Mouse (Mus musculus) layer of hippocampus, adult 18-20 months (tissue): Measurements from ENCODE around the gene Heyl. TPM values are rescaled to one million over a fixed set of nuclear protein-coding genes. Genes with fewer than 3 reads are reported as not detected.
"Not testable (repeated sequence)": the region's sequence is repeated elsewhere in the genome, so short reads cannot be mapped to it uniquely, and the experiment has no call there.

Experiments used
- DNase-seq, 2 experiments: peaks; one replicate each; pipeline ENCODE4 v3.0.0; 2022; ENCODE audit warnings: low spot score in 2 of 2
- total RNA-seq, 2 experiments: library from RNA; stranded (reverse); gene quantifications; 2 replicates each; pipeline ENCODE4 v1.2.3; 2021

Gene Heyl
- total RNA-seq, 2 experiments from 2014 or later = 1.7 to 2.7 TPM

DNA sequence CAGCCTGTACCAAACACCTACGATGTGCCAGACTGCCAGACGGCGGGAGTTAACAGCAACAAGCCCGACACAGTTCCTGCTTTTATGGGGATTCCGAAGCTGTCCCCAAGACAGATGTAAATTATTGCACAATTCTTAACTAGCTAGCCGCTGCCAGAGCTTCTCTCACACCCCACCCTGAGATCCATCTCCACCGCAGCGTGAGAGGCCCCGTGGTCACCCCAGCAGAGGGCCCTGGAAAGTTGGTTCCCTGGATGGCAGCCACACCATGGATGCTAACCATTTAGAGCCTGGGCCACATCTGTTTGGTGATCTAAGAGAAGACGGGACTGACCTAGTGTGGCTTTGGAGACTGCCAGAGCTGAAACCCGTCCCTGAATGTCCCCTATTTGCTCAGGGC is 4.2 kb upstream of the Heyl start:
- no peak for DNase-seq

DNA sequence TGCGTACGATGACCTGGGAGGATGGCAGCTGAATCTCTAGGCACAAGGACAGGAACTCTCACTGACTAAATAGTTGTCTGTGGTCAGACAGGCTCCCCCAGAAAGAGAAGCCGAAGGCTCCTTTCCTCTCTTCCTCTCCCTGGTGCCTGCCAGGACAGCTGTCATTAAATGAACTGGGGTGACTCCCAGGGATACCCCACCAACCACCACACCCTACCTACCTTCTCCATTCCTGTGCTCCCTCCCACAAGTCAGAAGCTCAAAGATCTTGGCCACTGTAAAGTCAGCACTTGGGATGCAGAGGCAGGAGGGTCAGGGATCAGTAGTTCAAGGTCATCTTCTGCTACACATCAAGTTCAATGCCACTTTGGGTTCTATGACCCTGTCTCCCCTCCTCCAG is 515 bp upstream of the Heyl start:
- DNase-seq = no peak

DNA sequence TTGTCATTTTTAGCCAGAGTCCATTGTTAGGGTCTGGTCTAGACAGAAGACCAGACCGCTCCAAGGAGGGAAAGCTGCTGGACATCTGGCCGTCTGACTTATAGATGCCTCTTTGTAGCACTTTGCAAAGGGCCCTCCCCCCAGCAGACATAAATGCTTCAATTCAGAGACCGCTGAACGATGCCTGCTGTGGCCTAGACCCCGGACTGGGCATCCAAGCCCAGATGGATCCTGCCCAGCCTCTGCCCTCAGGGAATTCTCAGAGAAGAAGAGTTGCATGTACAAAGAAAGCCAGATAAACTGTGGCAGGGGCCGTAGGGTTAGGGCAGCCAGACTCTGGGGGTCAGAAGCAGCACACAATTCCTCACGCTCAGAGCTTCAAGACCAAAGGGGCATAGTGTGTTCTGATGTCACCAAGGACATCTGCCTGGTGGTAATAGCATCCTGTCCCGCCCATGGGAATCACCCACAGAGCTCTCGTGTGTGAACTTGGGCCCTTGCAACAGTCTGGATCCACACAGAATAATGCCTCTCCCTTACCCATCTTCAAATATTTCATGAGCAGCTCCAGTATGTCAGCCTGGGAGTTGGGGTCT is 2.6 kb downstream of the Heyl start:
- no peak for DNase-seq

DNA sequence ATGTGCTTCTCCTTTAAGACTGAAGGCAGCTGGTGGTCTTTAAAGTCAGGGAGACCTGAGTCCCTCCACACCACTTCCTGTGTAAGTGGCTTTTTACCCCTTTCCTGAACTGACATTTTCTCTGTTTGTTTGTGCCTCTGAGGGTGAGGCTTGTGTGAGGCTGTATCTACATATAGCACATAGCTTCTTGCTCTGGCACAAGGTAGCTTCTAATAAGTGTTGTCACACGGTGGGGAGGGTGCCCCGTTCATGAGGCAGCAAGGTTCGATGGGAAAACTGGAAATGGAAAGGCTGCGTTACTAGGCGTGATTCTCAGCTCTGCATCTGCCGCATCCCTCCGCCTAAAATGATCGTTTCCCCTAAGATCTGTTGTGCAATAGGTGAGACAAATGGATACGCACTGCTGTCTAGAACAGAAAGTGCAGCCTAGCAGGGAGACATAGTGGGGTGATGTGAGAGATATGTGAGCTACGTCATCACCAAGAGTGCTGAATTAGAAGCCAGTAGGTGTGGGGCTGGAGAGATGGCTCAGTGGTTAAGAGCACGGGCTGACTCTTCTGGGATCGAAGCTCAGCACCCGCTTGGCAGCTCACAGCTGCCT is 3.2 kb downstream of the Heyl start:
- no peak for DNase-seq

DNA sequence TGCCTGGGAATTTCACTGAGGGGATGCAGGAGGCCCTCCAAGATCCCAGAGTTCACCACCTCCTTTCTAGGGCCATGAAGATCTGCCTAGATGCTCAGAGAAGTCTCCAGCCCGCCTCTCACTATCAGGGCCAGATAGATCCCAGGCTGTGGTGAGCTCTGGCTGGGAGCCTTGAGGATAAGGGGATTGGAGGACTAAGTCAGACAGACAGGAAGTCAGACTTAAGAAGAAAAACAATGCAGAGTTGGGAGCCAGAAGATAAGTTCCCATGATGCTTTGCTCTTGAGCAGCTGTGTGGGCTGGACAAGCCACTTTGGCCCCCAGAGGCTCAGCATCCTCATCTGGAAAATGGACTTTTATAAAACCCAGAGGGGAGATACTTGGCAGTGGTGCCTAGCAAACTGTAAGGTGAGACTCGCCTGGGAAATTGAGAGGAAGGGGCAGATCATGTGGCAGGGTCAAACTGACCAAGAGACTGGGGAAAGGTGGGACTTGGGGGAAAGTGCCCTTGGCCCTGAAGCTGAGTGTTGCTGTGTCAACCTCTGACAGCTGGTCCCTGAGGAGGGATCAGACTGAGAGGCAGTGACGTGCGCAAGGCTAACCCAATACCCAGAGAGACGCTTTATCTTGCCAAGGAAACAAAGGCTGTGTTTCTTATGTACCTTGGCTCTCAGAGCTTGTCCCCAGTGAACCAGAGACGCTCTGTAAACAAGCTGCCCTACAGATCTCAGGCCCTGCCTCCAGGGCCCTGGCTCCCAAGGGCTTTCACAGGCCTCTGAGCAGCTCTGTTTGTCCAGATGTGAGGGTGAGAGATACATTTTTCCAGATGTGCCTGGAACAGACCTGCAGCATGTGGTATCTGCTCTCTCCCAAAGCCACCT is 4.3 kb downstream of the Heyl start:
- no peak for DNase-seq

DNA sequence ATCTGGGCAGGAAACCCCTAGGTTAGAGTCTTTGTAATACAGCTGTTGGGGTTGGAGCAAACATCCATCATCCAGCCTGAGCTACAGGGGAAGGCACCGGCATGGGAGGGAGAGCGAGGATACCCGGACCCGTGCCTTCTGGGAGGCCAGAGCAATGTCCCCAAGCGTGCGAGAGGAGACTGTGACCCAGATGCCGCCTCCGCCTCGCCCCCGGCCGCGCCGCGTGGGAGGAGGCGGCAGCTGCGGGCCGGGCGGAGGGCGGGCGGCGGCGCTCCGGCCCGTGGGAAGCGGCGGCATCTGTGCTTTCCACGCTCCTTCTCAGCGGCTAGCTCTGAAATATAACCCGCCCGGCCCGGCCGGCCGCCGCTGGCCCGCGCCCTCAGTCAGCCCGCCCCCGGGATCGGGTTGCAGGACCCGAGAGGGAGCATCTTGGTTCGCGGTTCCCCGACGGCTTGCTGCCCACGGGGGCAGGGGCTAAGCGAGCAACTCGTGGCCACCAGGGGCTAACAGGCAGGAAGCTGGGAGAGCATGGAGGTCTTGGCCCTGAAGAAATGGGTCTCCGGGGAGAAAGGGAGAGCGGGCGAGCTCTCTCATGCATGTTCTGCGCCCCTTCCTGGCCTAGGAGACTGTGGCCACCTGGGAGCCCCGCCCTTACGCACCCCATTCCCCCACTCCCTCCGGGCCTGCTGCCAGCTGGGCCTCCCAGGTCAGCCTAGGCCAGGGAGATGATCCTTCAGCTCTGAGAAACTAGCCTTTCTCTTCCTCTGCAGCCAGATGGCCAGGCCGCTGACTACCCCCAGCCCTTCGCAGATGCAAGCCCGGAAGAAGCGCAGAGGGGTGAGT is 6.2 kb downstream of the Heyl start:
- no peak for DNase-seq

DNA sequence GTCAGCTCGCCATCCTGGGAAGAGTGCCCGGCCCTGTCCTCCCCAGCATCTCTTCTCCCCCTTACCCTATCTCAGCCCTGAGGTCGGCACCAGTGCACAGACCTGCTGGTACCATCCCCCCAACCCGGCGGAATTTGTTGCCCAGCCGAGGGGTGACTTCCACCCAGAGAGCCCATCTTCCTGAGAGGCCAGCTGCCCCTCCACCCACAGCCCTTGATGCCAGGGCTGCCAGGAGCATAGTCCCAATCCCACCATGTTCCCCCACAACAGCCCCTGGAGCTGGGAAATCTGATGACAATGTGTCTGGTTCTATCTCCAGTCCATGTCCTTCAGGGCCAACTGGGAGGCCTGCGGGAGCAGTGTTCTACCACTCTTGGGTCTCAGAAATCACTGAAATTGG is 12.9 kb downstream of the Heyl start:
- DNase-seq = no peak

DNA sequence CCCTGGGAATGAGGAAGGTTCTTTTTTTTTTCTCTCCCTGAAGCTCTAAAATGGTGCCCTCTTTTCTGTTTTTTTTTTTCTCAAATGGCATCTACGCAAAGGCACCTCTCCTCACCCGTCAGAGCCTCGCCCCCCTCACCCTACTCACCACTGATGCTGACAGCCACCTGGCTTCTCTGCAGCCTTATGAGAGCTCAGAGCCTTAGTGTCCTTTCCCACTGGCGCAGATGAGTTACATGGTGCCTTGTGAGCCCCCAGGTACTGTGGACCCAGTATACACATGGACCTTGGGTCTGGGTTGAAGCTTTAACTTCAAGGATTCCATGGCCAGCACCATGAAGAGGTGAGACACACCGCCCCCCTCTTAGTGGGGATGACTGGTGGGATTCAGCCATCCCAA is 13.3 kb downstream of the Heyl start:
- DNase-seq = no peak

DNA sequence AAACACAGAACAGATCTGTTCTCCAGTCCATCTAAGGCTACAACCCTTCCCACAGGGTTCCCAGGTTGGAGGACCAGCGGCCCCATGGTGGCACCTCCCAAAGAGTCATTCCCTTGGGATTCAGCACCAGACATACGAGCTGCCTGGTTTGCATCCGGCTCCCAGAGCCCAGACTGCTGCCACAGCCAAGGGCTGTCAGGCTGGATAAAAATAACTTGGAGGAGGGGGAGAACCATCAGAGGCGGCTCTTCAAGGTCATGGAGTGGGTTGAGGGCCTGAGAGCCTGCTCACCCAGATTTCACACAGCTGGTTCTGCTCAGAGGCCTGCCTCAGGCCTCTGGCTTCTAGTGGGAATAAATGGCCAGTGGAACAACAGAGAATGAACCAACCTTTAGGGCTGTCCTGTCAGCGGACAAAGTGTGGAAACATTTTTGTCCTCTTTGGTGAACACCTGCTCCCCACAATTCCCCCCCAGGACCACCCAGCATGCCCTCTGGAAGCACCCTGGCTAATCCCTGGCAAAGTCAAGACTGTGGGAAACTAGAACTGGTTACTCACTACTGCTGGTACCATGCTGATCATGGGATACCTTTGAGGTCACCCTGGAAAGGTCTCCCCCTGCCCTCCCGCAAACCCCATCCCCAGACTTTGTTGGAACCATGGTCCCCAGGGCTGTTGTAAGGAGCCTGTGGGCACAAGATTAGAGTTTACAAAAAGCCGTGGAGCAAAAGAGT is 14.0 kb downstream of the Heyl start:
- DNase-seq = no peak

DNA sequence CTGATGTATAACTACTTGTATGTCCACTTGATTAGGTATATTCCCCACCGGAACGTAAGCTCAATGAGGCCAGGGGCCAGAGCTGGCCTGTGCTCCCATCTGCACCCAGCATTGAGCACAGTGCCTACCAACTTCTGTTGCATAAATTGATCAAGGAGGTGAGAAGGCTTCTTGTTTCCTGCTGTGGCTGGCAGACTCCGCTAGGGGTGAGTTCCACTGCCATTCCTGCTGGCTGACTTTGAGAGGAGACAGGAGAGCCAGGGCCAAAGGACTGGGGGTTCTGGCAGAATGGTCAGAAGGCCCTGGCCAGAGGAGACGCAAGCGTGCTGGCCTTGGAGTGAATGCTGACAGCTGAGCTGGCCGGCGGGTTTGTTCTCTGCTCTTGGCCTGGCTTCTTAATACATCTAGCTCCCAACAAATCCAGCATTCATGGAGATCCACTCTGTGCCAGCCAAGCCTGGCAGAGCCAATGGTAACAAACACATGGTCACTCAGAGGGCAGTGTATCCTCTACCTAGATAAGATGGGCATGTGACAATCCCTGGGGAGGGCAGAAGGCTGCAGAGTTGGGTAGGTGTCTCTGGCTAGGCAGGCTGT is 15.7 kb downstream of the Heyl start:
- DNase-seq = peak; percentile 48 to 83

DNA sequence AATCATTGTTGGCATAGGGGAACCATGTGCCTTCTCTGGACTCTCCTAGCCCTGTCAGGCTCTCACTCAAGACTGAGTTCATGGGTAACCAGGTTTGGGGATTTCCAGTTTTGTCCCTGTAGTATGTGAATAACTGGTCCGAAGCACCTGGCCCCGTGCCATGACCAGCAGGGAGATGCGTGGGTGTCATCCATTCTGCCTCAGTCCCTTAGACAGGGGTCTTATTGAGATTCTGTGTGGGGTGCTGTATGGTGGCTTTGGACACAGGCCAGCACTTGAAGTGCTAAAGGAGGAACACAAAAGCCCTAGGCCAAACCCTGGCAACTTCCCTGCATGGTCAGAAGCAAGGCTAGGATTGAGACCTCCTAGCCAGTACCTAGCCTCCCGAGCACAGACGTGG is 18.9 kb downstream of the Heyl start:
- no peak for DNase-seq

DNA sequence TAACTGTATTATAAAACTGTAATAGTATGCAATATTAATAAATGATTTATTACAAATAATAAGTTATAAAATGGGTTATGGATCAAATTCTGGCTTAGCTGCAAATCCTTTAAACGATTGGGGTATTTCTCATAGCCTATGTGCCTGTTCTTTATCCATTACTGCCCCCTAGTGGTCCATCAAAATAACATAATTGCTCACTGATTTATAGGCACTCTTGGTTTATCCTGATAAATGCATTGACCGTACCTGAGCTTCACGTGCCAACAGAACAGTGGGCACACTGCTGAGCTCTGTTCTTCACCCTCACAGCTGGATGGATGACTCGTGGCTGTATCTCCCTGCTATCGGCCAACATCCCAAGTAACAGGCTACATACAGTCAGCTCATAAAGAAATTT is 21.3 kb downstream of the Heyl start:
- DNase-seq = peak in 1 of 2 experiments; percentile 75

DNA sequence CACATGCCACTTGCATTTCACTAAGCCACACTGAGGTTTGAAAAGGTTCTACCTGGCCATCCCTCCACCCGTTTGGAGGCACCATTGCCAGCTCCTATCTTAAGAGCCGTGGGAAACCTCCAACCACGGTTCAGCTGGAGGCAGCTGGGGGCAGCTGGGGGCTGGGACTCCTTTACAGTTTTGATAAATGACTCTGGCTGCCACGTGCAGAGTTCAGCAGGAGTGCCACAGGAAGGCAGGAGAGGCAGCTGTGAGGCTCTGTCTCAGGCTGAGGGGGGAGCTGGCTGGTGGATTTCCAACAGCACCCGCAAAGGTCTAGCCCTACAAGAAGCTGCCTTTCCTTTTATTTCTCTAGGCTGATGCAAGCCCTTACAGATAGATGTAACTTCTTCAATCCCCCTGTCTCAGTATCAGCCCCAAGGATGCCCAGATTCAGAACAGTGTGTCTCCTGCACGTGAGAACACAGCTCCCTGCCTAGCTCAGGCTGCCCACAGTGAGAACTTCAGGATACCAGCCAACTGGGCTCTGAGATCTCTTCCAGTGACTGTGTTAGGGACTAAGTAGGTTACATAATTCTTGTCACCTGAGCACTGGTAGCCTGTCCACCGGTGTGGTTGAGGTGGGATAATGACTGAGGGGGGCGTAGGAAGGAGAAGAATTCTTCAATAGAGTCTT is 26.9 kb downstream of the Heyl start:
- no peak for DNase-seq

DNA sequence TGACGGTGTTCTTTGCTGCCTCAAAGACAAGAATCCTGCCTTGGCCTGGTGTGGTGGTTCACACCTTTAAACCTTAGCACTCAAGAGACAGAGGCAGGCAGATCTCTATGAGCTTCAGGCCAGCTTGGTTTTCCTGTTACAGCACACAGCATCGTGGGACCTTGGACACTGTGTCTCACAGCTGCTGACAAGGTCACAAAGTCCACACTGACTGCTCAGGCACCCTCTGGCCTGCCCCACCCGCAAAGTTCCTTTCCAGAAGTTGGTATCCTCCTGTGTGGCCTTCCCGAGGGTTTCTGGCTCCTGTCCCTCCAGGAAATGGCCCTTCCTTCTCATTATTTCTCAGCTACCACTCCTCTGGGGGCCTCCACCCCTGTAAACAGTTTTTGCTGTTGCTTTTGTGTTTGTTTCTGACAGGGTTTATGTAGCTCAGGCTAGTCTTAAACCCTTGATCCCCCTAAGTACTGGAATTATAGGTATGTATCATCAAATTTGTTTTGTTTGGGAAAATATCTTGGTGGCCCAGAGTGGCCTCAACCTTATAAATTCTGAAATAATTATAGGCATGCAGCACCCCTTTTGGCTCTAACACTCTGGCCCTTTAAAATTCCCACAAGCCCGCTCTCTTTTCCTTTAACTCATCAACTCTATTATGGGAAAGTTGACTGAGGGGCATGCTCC is 28.5 kb downstream of the Heyl start, which contains the start of gene Pabpc4:
Gene Pabpc4 (plus strand): TSS at position 631 of the 681 bp plus-strand sequence.
- no peak for DNase-seq

DNA sequence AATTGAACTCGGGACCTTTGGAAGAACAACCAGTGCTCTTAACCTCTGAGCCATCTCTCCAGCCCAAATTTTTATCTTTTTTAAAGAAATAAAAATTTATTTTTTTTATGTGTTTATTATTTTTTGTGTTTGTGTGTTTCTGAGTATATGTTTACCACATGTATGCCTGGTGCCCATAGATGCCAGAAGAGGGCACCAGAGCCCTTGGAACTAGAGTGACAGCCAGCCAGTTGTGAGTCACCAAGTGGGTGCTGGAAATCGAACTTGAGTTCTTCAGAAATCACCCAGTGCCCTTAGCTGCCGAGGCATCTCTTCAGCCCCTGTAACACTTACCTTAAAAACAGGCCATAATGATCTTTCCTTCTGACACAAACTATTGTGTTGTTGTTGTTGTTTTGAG is 37.7 kb downstream of the Heyl start:
- DNase-seq = no peak

DNA sequence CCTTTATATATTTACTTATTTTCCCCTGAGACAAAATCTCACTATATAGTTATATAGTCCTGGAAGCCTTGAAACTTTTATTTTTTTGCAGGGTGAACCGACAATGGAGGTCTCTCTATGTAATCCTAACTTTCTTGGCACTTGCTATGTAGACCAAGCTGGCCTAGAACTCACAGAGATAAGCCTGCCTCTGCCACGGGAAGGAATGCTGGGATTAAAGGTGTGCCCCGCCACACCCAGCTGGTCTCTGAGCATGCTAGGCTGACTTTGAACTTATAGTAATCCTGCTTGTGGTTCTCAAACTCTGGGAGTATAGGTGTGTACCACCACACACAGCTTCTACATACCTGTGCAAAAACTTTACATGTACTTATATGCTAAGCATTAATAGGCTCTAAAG is 46.8 kb downstream of the Heyl start:
- no peak for DNase-seq

DNA sequence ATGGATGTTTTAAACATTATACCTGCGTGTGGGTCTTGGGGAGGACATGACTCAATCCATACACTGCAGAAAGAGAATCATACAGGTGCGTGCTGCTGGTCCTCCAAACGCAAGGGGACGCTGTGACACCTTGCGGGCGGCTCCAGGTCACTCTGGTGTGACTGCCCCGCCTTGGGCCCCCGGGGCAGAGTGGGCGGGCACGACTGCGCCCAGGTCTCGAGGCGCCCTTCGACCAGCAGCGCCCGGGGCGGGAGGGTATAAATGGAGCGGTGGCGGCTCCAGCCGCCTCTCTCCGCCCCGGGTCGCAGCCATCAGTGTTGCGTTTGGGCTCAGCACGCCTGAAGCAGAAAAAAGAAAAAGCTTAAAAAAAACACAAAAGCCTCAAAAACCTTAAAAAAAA is 49.1 kb downstream of the Heyl start:
- DNase-seq = peak; percentile 74 to 85

DNA sequence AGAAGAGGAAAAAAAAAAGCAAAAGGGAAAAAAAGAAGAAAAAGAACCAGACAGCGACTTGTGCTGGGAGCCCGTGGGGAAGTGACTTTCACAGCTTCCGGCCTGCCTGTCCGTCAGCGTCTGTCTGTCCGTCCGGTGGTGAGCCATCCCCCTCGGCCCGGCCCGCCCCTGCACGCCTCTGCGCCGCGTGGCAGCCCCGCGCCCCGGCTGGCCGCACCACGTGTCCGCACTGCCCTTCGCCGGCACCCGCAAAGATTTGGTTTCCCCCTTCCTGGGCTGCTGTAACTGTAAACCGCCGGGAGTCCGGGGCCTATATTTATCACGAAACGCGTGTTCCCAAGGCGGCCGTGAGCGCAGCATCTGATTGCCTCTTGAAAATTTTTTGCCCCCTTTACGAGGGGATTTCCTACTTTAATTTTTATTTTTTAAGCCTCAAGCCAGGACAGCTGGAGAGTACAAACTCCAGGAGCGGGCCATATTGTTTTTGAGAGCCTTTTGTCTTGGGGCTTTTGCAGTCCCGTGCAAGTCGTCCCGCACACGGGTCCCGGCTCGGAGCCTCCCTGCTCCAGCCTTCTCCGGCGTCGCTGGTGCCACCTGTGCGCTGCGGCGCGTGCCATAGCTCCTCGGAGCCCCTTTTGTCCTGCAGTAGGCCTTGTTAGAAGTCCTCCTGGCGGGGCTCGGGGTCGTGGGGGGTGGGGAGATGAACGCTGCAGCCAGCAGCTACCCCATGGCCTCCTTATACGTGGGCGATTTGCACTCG is 49.7 kb downstream of the Heyl start:
- DNase-seq = not testable (repeated sequence)
